Mouse (Mus musculus) megakaryocyte, embryonic 14.5 days (primary cell): ENCODE measurements around the gene Med31. TPM values are rescaled to one million over a fixed set of nuclear protein-coding genes. Genes with fewer than 3 reads are reported as not detected.
"Not testable (repeated sequence)": the region's sequence is repeated elsewhere in the genome, so short reads cannot be mapped to it uniquely, and the experiment has no call there.

Source experiments
- H3K27me3 ChIP-seq: replicated peaks from 2 replicates; pipeline ENCODE3; 2012; ENCODE audit warnings: inconsistent platforms
- H3K36me3 ChIP-seq: replicated peaks from 2 replicates; pipeline ENCODE3; 2012; ENCODE audit warnings: low read length, inconsistent platforms, mixed read lengths
- H3K4me1 ChIP-seq: 2 replicates; pipeline ENCODE4 v1.6.1; 2012; ENCODE audit warnings: inconsistent platforms
- H3K4me3 ChIP-seq: replicated peaks from 2 replicates; pipeline ENCODE3; 2012; ENCODE audit warnings: moderate library complexity, mild to moderate bottlenecking, inconsistent platforms
- H3K9me3 ChIP-seq: 2 replicates; pipeline ENCODE4 v1.6.1; 2012; ENCODE audit warnings: inconsistent platforms
- FLI1 ChIP-seq: IDR thresholded peaks from 2 replicates; pipeline ENCODE4 v1.6.1; 2012; ENCODE audit warnings: low read length, inconsistent platforms, mixed read lengths
- GATA1 ChIP-seq: IDR thresholded peaks from 3 replicates; pipeline ENCODE4 v1.6.1; 2012; ENCODE audit warnings: mixed read lengths, low read length, inconsistent platforms, borderline replicate concordance
- polyA plus RNA-seq: library from polyadenylated mRNA; stranded (reverse); fragments of >175 nt; gene quantifications from 2 replicates; pipeline ENCODE4 v1.2.3, GENCODE M21; 2012; ENCODE audit warnings: low replicate concordance; ENCODE audit not compliant: insufficient read depth

Gene Med31
- polyA plus RNA-seq, 1 experiment = 1.5 TPM

DNA sequence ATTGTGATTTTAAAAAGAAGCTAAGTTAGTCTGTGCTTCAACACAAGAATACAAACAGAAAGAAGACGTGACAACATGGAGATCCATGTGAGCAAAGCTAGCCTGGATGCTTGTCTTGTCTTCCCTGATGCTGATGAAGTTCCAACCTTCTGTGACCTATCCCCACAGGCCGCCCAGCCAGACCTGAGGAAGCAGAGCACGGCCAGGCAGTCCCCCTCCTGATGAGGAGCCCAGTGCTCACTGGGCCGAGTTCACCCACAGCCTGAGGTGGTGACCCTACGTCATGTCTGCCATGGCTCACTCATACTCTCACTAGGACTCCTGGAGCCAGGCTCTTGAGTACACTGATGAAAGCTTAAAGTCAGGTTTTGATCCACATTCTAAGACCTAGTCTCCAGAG, 41.9 kb downstream of the Med31 start:
- Histone ChIP-seq H3K9me3 (no peaks in the 10 kb centered on the region), H3K4me3 (no peak overlapping the region), H3K36me3 (peaks cover 86% of the 10 kb centered on the region), H3K27me3 (no peaks in the 10 kb centered on the region), H3K4me1 (peaks cover under 1% of the 10 kb centered on the region; the same call in 1 of the 2 replicates)
- TF ChIP-seq GATA1 (no peak), FLI1 (no peak)

DNA sequence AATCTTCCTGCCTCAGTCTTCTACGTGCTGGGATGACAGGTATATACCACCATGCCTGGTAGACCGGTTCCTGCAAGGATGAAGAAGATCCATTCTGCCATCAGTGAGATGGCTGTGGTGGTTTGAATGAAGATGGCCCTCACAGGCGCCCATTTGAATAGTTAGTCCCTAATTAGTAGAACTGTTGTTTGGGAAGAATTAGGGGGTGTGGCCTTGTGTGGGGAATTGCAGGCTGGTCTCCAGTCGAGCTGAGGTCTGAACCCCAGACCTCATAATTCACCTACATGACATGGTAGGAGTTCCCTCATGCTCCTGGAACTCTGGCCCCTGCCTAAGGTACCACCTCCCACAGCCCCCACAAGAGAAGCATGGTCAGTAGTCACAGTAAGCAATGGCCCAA, 43.5 kb downstream of the Med31 start:
- H3K4me1 ChIP-seq, H3K9me3 ChIP-seq, H3K27me3 ChIP-seq, H3K4me3 ChIP-seq: not testable (repeated sequence)
- peaks cover 85% of the 10 kb centered on the region for H3K36me3 ChIP-seq

DNA sequence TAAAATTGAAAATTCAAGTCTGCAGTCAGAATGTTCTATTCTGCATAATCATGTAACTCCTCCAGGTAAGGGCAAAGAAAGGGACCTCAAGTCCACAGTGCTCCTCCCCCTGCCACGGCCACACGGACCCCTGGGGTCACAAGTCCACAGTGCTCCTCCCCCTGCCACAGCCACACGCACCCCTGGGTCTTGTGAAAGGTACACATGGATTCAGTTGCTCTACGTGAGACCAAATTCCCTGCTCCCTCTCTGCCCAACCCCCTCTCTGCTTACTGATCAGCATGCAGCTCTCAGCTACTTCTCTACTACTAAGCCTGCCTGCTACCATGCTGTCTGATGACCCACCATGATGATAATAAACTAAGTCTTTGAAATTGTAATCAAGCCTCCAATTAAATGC, 45.5 kb downstream of the Med31 start:
- peaks cover 85% of the 10 kb centered on the region for H3K36me3 ChIP-seq

DNA sequence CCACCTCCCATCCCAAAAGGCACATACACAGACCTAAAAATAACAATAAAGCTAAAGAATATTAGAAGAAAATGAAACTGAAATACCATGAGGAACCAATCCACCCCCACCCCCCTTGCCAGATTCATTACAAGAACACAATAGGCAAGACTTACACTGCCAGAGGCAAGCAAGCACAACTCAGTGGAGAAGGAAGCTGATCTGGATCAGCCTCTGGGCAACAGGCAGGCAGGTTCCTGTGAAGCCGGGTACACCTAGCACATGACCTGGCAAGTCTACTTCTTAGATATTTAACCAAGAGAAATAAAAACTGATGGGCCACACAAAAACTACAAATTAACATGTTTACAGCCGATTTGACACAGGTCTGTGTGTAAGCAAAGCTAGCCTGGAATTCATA, 52.2 kb downstream of the Med31 start:
- Histone ChIP-seq H3K4me3 (no peak overlapping the region), H3K9me3 (no peaks in the 10 kb centered on the region), H3K36me3 (peaks cover 90% of the 10 kb centered on the region)

More for the DNA sequence above, 45.5 kb downstream of the Med31 start:
- Histone ChIP-seq H3K4me1 (peaks cover 5% of the 10 kb centered on the region), H3K27me3 (no peaks in the 10 kb centered on the region), H3K4me3 (no peak overlapping the region), H3K9me3 (no peaks in the 10 kb centered on the region)
- TF ChIP-seq GATA1 (no peak), FLI1 (no peak)

More for the DNA sequence above, 52.2 kb downstream of the Med31 start:
- Histone ChIP-seq H3K27me3 (no peaks in the 10 kb centered on the region), H3K4me1 (peaks cover under 1% of the 10 kb centered on the region)
- no peak for TF ChIP-seq FLI1
- TF ChIP-seq GATA1 = no peak

Other genes with a start within 250 kb of the Med31 start
- 0.23 TPM in 1 of 2 replicates, not detected in the other for gene Aipl1, start 178.1 kb downstream of the Med31 start, polyA plus RNA-seq
- 25.8 and 50.2 TPM in 2 replicates for gene Pimreg, start 173.6 kb downstream of the Med31 start, polyA plus RNA-seq
- 0.07 TPM in 1 of 2 replicates, not detected in the other for gene Pitpnm3, start 79.8 kb downstream of the Med31 start, polyA plus RNA-seq
- gene Gm43951, start 8.8 kb downstream of the Med31 start, polyA plus RNA-seq = not detected in 2 replicates
- gene 4933427D14Rik, start 8.1 kb downstream of the Med31 start, polyA plus RNA-seq = 0.47 and 1.2 TPM in 2 replicates
- 8.2 and 31.1 TPM in 2 replicates for gene Txndc17, start 8.0 kb downstream of the Med31 start, polyA plus RNA-seq
- gene Slc13a5, start 51.6 kb upstream of the Med31 start, polyA plus RNA-seq = 0.50 TPM in 1 of 2 replicates, not detected in the other
- 0.53 and 5.9 TPM in 2 replicates for gene Xaf1, start 86.0 kb upstream of the Med31 start, polyA plus RNA-seq
- not detected in 2 replicates for gene Fbxo39, start 98.9 kb upstream of the Med31 start, polyA plus RNA-seq
- not detected in 2 replicates for gene Tekt1, start 146.8 kb upstream of the Med31 start, polyA plus RNA-seq
- gene Smtnl2, start 196.1 kb upstream of the Med31 start, polyA plus RNA-seq = 0.75 and 2.3 TPM in 2 replicates
- not detected in 2 replicates for gene Ggt6, start 219.9 kb upstream of the Med31 start, polyA plus RNA-seq
- 59.8 and 71.3 TPM in 2 replicates for gene Mybbp1a, start 225.8 kb upstream of the Med31 start, polyA plus RNA-seq